Mouse (Mus musculus) limb, embryonic 14.5 days (tissue): ENCODE data around the gene Rcsd1. TPM values are rescaled to one million over a fixed set of nuclear protein-coding genes. Genes with fewer than 3 reads are reported as not detected.
"Not testable (repeated sequence)": the region's sequence is repeated elsewhere in the genome, so short reads cannot be mapped to it uniquely, and the experiment has no call there.

Source experiments
- ATAC-seq: fragments of 200-750 bp; cut with Nextera tagmentation; 2 replicates; pipeline ENCODE4 v1.8.0; 2017; ENCODE audit warnings: low read depth, moderate number of reproducible peaks, moderate TSS enrichment; ENCODE audit not compliant: low FRiP score
- DNase-seq: peaks from one replicate; pipeline ENCODE4 v3.0.0-alpha.2; 2015; ENCODE audit warnings: low spot score
- H3K27ac ChIP-seq: fragments of 300-500 bp; sonication (generic); replicated peaks from 2 replicates; pipeline ENCODE4 v1.5.1; 2014; ENCODE audit warnings: low read depth, mild to moderate bottlenecking, low read length, moderate library complexity, mixed read lengths
- H3K27me3 ChIP-seq: fragments of 300-500 bp; sonication (generic); 2 replicates; pipeline ENCODE4 v1.6.1; 2014; ENCODE audit warnings: low read length, mixed read lengths; ENCODE audit not compliant: control insufficient read depth, insufficient read depth
- H3K36me3 ChIP-seq: fragments of 300-500 bp; sonication (generic); 2 replicates; pipeline ENCODE4 v1.6.1; 2014; ENCODE audit warnings: mild to moderate bottlenecking, low read length, moderate library complexity, mixed read lengths; ENCODE audit not compliant: control insufficient read depth, insufficient read depth
- H3K4me1 ChIP-seq: fragments of 300-500 bp; sonication (generic); 2 replicates; pipeline ENCODE4 v1.6.1; 2014; ENCODE audit warnings: antibody characterized with exemption, low read length, mixed read lengths; ENCODE audit not compliant: control insufficient read depth, insufficient read depth
- H3K4me2 ChIP-seq: fragments of 300-500 bp; sonication (generic); replicated peaks from 2 replicates; pipeline ENCODE4 v1.6.1; 2014; ENCODE audit warnings: low read depth, mild to moderate bottlenecking, low read length, moderate library complexity; ENCODE audit not compliant: severe bottlenecking
- H3K4me3 ChIP-seq: fragments of 300-500 bp; sonication (generic); replicated peaks from 2 replicates; pipeline ENCODE4 v1.5.1; 2014; ENCODE audit warnings: low read length
- H3K9ac ChIP-seq: fragments of 300-500 bp; sonication (generic); 2 replicates; pipeline ENCODE4 v1.6.1; 2014; ENCODE audit warnings: mild to moderate bottlenecking, low read depth, low read length, moderate library complexity; ENCODE audit not compliant: severe bottlenecking
- H3K9me3 ChIP-seq: fragments of 300-500 bp; sonication (generic); 2 replicates; pipeline ENCODE4 v1.6.1; 2016; ENCODE audit warnings: low read length; ENCODE audit not compliant: control insufficient read depth
- POLR2A ChIP-seq: fragments of 200-500 bp; IDR thresholded peaks from 2 replicates; pipeline ENCODE4 v1.8.0; 2012; ENCODE audit warnings: inconsistent platforms, mild to moderate bottlenecking, moderate library complexity, borderline replicate concordance; ENCODE audit not compliant: insufficient read depth, insufficient read length; ENCODE audit errors: extremely low read depth
- WGBS: fragments of 180-500 bp; shearing (Covaris S2); extraction: QIAGEN DNeasy Blood & Tissue Kit; methylation state at CpG from one replicate; pipeline ENCODE4 v1.1.7; 2014; 5-methylcytosine and 5-hydroxymethylcytosine counted together
- polyA plus RNA-seq, 2 experiments: library from polyadenylated mRNA; depleted of rRNA in 1 of 2; stranded (reverse) in 1 of 2; unstranded in 1 of 2; fragments of >200 nt; fragmentation: Nextera tagmentation in 1 of 2; extraction: Ambion mirVana in 1 of 2; gene quantifications; 2 replicates each; pipeline versions ENCODE4 v1.2.1 to v1.2.3; 2012 to 2014

Gene Rcsd1
- polyA plus RNA-seq, 2 experiments, result 9.6 to 16.7 TPM

DNA sequence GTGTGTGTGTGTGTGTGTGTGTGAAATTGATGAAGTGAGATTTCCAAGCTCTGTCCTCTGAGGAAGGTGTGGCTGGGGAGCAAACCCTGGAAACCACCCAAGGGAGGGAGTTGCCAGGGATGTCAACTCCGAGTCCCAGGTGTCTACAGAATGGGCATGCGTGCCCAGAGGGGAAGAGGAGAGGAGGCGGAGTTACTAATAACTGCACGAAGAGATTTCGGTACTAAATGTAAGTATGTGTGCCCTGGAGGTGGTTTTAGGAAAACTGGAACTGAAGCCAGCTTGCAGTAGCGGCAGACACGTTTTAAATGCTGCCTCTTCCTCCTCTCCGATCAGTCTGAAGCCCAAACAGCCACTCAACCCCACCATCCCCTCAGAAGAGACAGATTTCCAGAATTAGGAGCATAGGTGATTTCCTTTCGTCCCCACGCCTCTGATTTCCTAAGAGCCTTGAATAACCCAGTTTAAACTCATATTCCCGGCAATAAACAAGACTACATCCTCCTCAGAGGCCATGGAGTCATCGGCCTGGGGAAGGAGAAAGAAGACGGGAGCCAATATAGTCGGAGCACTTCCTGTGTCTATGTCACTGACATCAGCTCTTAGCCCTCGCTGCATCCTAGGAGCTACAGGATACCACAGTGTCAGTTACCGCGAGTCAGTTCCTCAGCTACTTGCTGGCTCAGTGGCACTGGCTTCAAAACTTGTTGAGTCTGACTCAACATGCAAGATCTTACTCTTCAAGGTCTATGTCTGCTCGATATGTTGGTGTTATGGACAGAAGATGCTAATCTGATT is 27.3 kb downstream of the Rcsd1 start:
- H3K4me1 ChIP-seq, result peaks cover 4% of the 10 kb centered on the region; the same call in 1 of the 2 replicates
- no peak overlapping the region for H3K9ac ChIP-seq
- H3K27ac ChIP-seq, result no peak overlapping the region
- no peaks in the 10 kb centered on the region for H3K36me3 ChIP-seq
- no peak overlapping the region for H3K4me2 ChIP-seq
- DNase-seq (no peak), ATAC-seq (no peak)
- no peak overlapping the region for H3K4me3 ChIP-seq
- no peaks in the 10 kb centered on the region for H3K27me3 ChIP-seq
- 64% methylated on average over 18 of the region's 18 CpGs for WGBS
- no peak for TF ChIP-seq POLR2A
- H3K9me3 ChIP-seq, result no peaks in the 10 kb centered on the region

DNA sequence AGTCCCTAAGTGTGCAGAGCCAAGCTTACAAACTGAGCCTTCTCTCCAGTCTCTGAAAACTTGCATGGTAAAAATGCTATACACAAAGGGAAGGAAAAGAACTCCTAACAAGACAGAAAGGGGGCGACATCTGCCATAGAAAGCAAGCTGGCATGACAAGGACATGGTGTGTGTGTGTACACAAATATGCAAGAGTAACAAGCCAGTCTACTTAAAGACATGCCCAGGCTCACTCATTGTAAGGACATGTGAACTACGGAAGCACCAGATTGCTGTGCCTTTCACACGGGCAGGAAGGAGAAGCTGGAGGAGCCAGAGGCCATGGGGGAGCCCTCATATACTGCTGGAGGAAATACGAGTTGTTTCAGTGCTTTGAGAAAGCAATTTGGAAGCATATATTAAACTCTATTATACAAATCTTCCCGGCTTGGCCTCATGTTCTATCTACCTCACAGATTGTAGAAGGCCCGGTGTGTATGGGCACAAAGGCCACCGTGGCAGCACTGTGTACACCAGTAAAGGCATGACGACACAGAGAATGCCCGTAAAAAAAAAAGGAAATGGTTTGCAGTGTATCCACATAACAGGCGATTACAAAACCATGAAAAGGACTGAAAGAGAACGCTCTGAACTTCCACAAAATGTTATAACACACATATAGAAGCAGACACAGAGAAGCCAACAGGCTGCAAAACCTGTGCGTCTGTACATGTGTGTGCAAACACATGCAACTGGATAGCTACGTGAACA is 28.3 kb downstream of the Rcsd1 start:
- DNase-seq, result no peak
- Histone ChIP-seq H3K4me3 (no peak overlapping the region), H3K4me1 (peaks cover 4% of the 10 kb centered on the region; the same call in 1 of the 2 replicates), H3K4me2 (no peak overlapping the region), H3K9me3 (no peaks in the 10 kb centered on the region), H3K27ac (0 out of 2 replicates have a peak overlapping the region, but pooled peaks have one; percentile 19), H3K27me3 (no peaks in the 10 kb centered on the region), H3K36me3 (no peaks in the 10 kb centered on the region), H3K9ac (no peak overlapping the region)
- TF ChIP-seq POLR2A, result no peak
- ATAC-seq, result no peak
- WGBS, result 44% methylated on average over 13 of the region's 13 CpGs

DNA sequence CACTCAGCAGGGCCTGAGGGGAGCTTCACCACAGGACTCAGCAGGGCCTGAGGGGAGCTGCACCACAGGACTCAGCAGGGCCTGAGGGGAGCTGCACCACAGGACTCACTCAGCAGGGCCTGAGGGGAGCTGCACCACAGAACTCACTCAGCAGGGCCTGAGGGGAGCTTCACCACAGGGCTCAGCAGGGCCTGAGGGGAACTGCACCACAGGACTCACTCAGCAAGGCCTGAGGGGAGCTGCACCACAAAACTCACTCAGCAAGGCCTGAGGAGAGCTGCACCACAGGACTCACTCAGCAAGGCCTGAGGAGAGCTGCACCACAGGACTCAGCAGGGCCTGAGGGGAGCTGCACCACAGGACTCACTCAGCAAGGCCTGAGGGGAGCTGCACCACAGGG is 29.5 kb downstream of the Rcsd1 start:
- H3K27ac ChIP-seq, H3K9ac ChIP-seq, H3K9me3 ChIP-seq, H3K36me3 ChIP-seq, H3K27me3 ChIP-seq, DNase-seq, H3K4me2 ChIP-seq, H3K4me3 ChIP-seq, H3K4me1 ChIP-seq, ATAC-seq: not testable (repeated sequence)

DNA sequence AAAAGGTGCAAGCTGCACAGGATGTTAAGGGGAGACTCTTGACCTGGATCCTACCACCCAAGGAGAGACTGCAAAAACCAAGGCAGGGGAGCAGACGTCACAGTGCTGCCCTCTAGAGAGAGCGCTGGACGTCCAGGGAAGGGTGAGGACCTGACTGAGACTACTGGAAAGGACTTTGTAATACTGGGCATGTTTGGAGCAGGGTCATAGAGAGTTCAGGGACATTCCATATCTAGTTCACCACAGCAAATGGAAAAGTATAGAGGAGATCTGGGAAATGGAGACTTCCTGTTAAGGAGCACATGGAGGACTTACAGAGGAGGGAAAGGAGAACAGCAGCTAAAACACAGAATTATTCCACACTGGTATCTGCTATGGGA is 29.9 kb downstream of the Rcsd1 start:
- DNase-seq, result no peak
- TF ChIP-seq POLR2A, result no peak
- no peak overlapping the region for H3K4me2 ChIP-seq
- no peaks in the 10 kb centered on the region for H3K27me3 ChIP-seq
- H3K4me1 ChIP-seq, result peaks cover 4% of the 10 kb centered on the region; the same call in 1 of the 2 replicates
- H3K36me3 ChIP-seq, result no peaks in the 10 kb centered on the region
- H3K27ac ChIP-seq, result no peak overlapping the region
- no peak overlapping the region for H3K9ac ChIP-seq
- WGBS, result 51% methylated on average over 3 of the region's 3 CpGs
- ATAC-seq, result no peak
- no peaks in the 10 kb centered on the region for H3K9me3 ChIP-seq
- no peak overlapping the region for H3K4me3 ChIP-seq

DNA sequence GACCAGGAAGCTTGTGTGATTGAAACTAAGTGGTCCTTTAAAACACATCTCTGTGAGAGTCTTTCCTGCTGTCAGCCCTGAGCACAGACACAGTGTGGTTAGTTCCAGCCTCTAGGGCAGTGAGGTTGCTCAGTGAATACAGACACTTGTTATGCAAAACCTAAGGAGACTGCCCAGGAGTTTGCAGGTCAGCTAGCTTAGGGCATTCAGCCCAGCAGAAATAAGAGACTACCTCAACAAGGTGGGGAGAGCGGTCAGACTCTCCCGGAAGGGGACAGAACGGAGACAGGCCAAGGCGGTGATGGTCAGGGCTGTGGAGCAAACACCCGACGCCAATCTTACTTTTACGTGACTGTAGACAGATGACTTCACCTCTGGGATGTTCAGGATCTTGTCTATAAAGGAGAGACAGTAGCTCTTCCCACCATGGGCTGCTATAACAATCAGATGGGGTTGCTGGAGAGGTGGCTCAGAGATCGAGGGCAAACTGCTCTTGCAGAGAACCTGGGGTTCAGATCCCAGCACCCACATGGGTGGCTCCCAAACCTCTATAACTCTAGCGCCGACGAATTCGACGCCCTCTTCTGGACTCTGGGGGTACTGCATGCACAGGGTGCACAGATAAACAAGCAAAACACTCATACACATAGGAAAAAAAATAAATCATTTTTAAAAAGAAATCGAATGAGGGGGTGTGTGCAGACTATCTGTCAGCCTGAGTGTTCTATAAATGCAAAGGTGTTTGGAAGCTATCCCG is 30.5 kb downstream of the Rcsd1 start:
- no peak overlapping the region for H3K4me2 ChIP-seq
- ATAC-seq, result no peak
- no peaks in the 10 kb centered on the region for H3K27me3 ChIP-seq
- peaks cover 4% of the 10 kb centered on the region; the same call in 1 of the 2 replicates for H3K4me1 ChIP-seq
- 78% methylated on average over 15 of the region's 15 CpGs for WGBS
- no peaks in the 10 kb centered on the region for H3K36me3 ChIP-seq
- H3K4me3 ChIP-seq, result no peak overlapping the region
- no peak for DNase-seq
- no peak overlapping the region for H3K27ac ChIP-seq
- H3K9me3 ChIP-seq, result no peaks in the 10 kb centered on the region
- TF ChIP-seq POLR2A, result no peak
- no peak overlapping the region for H3K9ac ChIP-seq
